Mouse (Mus musculus) thymus, adult 18-20 months (tissue): ENCODE measurements around the gene Olfr497.

Source experiments
- DNase-seq, 2 experiments: peaks; one replicate each; pipeline ENCODE4 v3.0.0; 2022; ENCODE audit warnings: mixed read lengths in 2 of 2

Olfr497 gene

DNA sequence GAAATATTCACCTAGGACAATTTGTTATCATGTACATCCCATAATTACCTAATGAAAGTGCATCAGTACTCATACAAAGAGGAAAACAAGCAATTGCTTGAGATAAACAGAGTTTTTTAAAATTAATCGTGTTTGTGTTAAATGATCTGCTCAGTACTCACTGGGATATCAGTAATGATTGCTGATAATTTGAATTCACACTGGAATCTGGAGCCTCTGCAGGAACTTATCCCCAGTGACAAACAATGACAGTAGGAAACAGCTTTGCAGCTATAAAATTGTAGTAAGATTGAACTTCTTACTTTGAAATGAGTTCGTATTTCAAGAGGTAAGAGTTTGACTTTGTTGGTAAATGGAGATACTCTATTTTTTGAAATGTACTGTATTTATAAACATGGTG lies at the start of gene Olfr497:
Gene Olfr497, plus strand, starts transcription at position 301 of the 400 bp plus-strand sequence.
- DNase-seq: no peak

DNA sequence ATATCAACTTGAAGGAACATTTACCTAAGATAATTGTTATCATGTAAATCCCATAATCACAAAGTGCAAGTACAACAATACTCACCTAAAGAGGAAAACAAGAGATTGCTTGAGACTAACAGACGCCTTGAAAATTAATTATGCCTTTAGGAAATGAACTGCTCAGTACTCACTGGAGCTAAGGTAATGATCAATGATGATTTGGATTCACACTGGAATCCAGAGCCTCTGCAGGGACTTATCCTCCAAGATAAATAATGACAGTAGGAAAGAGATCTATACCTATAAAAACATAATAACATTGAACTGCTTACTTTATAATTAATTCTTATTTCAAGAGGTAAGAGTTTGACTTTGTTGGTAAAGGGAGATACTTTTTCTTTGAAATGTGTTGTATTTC lies 27.4 kb upstream of the Olfr497 start, which contains the start of gene Olfr495:
Gene Olfr495, plus strand, starts transcription at position 301 of the 400 bp plus-strand sequence.
- no peak for DNase-seq

DNA sequence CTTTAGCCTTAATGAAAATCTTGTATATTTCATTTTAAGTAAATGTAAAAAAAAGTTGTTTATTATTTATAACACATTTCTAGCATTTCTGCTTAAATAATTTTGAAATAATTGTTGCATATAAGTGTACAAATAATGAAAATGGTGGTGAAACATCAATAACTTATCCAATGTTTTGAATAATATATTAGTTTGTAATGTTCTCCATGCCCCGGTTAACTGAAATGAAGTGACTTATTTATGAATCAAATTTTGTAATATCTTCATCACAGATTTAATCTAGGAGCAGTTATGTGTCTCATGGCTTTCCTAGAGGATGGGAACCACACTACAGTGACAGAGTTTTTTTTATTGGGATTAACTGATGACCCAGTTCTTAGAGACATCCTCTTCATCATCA lies 44.8 kb downstream of the Olfr497 start, which contains the start of gene Olfr498:
Gene Olfr498, plus strand, starts transcription at position 301 of the 400 bp plus-strand sequence.
- DNase-seq: no peak
